Mouse (Mus musculus) thymus, adult 2 months (tissue): ENCODE data around the gene Gm13103.

Experiments
- CTCF ChIP-seq: fragments of 200-500 bp; IDR thresholded peaks from 2 replicates; pipeline ENCODE4 v1.5.1; 2012; ENCODE audit warnings: mild to moderate bottlenecking, control low read depth, low read length, moderate library complexity, borderline replicate concordance; ENCODE audit not compliant: control insufficient read depth, poor library complexity, insufficient read depth; ENCODE audit errors: extremely low read depth
- POLR2A ChIP-seq: fragments of 200-500 bp; IDR thresholded peaks from 2 replicates; pipeline ENCODE4 v1.6.1; 2012; ENCODE audit warnings: mild to moderate bottlenecking, low read length, control low read depth, moderate library complexity; ENCODE audit not compliant: control insufficient read depth, poor library complexity, insufficient read depth; ENCODE audit errors: extremely low read depth

- TF ChIP-seq CTCF = no peak
- TF ChIP-seq POLR2A = no peak
Measured at GRCm38 (mm10) chr4:143815993-143816392, 30.3 kb upstream of the Gm13103 start, which contains the start of gene Gm13084.
